Mouse (Mus musculus): ENCODE results near the gene Myh8.

Myh8 gene

DNA sequence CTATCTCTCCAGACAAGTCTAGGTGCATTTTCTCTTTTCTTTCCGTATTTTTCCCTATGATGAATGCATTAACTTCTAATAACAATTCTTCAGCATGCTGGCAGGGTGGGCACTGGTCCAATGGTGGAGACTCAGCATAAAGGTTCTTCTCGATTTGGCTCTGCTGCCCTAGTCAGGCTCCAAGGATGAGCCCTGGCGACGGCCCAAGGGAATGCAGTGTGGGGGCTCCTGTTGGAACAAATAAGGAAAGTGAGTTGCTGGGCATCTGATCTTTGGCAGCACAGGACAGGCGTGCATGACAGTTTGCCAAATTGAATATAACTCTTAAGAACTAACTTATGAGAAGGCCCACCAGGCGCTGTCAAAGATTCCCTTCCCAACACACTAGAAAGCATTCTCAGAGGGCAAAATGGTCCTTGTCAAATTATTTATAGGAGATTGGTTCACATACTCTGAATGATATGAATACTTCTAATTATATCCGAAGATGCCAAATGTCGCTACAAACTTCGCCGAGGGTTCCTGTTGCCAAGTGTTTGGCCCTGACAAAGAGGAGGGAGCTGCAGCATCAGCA lies at the start of gene Myh8:
Gene Myh8 (plus strand): TSS at position 524 of the 574 bp plus-strand sequence.
- no peak for DNase-seq (ENCODE audit: low spot score)

- DNase-seq (ENCODE audit: low spot score), result no peak
Observed at GRCm38 (mm10) chr11:67228731-67229130, 48.2 kb upstream of the Myh8 start.

DNA sequence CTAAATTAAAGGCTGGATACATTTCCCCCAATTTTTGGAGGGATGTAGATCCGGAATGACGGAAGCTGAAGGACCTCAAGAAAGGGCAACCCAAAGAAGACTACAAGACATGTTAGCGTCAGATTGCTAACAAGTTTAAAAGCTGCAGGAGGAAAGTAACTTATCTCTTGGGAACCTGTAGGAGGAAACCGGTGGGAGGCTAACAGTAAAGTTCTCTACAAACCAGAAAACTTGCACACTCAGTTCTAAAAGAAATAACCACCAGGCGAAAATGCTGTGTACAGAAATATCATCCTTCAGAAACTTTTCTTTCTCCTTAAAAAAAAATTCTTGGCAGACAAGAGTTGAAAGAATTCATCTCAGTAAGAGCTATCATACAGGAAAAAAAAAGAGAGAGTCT lies 47.8 kb upstream of the Myh8 start:
- no peak for DNase-seq (ENCODE audit: low spot score)

GRCm38 (mm10) chr11:67229946-67230345 lies 47.0 kb upstream of the Myh8 start:
- no peak for DNase-seq (ENCODE audit: low spot score)

DNA sequence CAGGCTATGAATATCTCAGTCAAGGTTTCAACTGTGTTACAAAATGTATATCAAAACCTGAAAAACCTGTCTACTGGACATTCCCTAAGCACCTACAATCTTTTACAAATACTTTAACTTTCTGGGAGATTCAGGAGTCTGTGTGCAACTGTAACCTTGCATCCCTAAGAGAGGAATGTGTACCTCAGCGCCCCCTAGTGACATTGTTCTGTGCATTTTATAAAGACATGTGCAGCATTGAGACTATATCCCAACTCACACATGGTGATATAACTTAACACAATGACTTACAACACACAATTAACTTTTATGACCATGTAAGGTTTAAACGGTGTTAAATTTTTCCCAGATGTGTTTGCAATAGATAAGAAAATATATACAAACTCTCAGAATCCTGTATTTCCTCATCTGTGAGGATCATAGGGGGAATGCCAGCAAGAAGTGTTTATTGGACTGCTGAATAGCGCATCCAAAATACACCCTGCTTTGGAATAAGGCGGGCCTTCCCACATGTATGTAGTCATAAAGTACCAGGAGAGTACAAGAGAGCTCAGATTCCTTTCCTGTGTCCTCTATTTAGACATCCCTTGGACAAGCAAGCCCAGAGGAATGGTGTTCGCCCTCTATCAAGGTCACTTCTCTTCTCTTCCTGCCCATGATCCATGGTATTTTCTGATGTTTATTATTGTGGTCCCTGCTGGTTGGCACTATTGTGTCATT lies 41.1 kb upstream of the Myh8 start:
- no peak for DNase-seq (ENCODE audit: low spot score)

- DNase-seq (ENCODE audit: low spot score), result no peak
Observed at GRCm38 (mm10) chr11:67236799-67237198, 40.1 kb upstream of the Myh8 start.

DNA sequence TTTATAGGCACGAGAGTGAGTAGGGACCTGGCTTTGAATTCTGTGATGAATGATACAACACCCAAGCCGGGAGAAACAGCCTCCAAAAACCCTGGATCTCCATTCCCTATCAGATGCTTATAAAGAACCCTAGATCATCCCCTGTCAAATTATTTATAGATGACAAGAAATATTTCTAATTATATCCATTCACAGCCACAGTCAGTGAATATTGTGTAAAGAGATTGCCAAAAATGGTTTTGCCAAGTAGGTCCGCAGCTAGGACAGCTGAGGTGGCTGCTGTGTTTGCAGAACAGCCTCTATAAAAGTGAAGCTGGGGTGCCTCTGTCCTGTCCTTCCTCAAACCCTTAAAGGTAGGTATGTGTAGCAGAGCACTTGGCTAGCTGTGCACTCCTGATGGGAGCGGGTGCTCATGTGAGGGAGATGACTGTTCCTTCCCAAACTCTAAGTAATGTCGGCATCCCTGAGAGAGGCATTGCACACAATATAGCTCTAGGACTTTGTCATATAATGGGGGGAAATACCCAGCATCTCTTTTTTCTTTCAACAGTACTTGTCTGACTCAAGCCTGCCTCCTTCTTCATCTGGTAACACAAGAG lies 39.3 kb upstream of the Myh8 start, which contains the start of gene Myh4:
Gene Myh4 (plus strand): TSS at position 549 of the 599 bp plus-strand sequence.
- no peak for DNase-seq (ENCODE audit: low spot score)

- DNase-seq (ENCODE audit: low spot score), result no peak
Observed at GRCm38 (mm10) chr11:67241051-67241450, 35.9 kb upstream of the Myh8 start.

DNA sequence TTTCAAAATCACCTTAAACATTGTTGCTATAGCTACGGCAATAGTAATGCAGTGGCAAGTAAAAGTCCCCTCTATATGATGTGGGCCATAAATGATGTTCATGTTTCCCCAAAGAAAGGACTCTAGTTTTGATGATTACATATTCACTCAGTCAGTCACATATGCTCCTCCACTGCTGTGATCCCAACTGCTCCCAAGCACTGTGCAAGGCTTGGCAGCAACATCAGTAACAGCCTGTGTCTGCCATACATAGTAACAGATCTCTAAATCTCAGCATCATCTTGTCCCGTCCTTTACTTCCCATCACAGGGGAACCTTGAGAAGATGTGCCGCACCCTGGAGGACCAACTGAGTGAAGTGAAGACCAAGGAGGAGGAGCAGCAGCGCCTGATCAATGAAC lies 23.2 kb upstream of the Myh8 start:
- DNase-seq (ENCODE audit: low spot score), result no peak

- DNase-seq (ENCODE audit: low spot score), result no peak
Observed at GRCm38 (mm10) chr11:67257048-67257447, 19.9 kb upstream of the Myh8 start.

DNA sequence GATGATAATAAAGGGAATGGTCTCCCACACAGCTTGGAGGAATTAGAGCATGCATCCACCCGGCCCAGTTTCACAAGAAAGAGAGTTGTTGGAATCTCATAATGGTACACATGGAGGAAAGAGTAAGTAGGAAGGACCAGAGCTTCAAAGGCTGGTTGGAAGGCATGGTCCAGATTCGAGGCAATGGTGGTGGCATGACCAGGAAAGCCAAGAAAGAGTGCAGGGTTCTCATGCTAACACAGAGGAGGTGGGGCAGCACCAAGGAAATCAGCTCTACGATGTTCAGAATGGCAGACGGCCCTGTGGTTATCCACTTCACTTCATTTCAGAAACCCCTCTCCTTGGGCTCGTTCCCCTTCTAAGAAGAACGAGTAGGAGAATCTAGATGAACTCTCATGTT lies 16.0 kb upstream of the Myh8 start:
- DNase-seq (ENCODE audit: low spot score), result no peak

- DNase-seq (ENCODE audit: low spot score), result no peak
Observed at GRCm38 (mm10) chr11:67293440-67293839, 16.5 kb downstream of the Myh8 start.

- no peak for DNase-seq (ENCODE audit: low spot score)
Observed at GRCm38 (mm10) chr11:67313733-67314452, 37.0 kb downstream of the Myh8 start.

DNA sequence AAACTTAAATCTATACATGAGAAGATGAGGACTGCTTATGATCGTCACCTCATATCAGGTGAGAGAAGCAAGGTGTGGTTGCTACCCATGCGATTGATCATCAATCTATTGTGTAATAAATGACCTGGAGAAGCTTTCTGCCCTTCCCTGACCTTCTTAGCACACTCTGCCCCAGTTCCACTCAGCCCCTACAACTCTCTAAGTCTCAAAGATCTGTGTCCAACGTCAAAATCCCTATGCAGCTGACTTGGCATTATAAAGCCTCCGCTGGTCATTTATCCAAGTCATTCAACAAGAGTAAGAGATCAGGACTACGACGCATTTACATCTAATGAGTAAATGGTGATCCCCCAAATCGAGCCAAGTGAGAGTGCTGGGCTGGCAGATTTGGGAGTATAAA lies 44.4 kb downstream of the Myh8 start, which contains the start of gene Myh13:
Gene Myh13 (plus strand): TSS at position 301 of the 400 bp plus-strand sequence.
- DNase-seq (ENCODE audit: low spot score), result no peak

GRCm38 (mm10) chr11:67326536-67326935 lies 49.6 kb downstream of the Myh8 start:
- DNase-seq (ENCODE audit: low spot score), result no peak

GRCm38 (mm10) chr11:67344556-67344955 lies 67.6 kb downstream of the Myh8 start:
- no peak for DNase-seq (ENCODE audit: low spot score)

DNA sequence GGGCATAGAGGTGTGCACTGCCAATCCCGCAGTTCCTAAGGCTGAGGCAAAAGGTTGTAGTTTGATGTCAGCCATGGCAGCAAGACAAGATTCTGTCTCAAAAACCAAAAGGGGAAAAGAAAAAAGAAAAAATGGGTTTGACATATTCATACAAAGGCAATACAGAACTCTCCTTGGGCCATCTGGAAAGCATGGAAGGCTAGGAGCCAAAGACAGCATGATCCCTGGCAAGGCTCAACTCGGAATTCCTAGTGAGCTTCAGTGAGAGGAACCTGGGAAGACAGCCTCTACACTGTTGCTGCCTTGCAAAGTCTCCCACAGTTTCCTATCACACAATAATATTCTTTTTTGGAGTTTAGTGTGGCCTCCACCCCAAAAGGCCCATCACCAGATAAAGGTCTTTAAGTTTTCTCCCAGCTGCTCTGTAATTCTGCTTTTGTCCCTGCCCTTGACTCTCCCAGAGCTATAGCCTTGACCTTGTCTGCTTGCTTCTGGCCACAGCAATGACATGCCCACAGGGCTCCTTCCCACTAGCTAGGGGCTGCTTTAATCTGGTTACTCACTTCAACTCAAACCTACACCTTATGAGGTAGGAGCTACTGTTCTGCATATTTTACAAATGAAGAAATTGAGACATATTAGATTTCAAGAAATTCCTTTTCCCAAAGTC lies 68.4 kb downstream of the Myh8 start:
- DNase-seq (ENCODE audit: low spot score), result no peak

- DNase-seq (ENCODE audit: low spot score), result no peak
Observed at GRCm38 (mm10) chr11:67345856-67346236, 68.9 kb downstream of the Myh8 start.

- peak; percentile 32 for DNase-seq (ENCODE audit: low spot score)
Observed at GRCm38 (mm10) chr11:67350153-67350768, 73.3 kb downstream of the Myh8 start.

DNA sequence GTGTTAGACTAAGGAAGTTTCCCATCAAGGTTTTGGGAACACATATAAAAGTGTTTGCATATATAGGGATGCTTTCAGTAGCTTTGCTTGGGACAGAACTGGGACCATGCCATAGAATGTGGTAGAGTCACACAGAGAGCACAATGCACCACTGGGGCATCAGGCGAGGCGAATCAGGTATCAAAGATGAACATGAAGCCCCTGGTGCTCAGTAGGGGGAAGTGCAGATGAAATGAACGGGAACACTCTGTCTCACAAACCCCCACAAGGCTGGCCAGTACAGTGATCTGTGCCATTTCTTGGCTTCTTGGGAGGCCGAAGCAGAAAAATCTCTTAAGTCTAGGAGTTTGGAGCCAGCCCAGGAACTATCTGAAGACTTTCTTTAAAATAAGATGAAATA lies 76.1 kb downstream of the Myh8 start:
- DNase-seq (ENCODE audit: low spot score), result no peak

GRCm38 (mm10) chr11:67358031-67358430 lies 81.1 kb downstream of the Myh8 start:
- DNase-seq (ENCODE audit: low spot score), result no peak
